Mouse (Mus musculus) telencephalon, adult 2 months (tissue): ENCODE data around the gene Tada1.

Source experiments
- DNase-seq: peaks from one replicate; pipeline ENCODE4 v3.0.0-alpha.2; 2011; ENCODE audit warnings: low read depth, low spot score

Gene Tada1

GRCm38 (mm10) chr1:166384614-166385013, 5.7 kb downstream of the Tada1 start:
- DNase-seq, result no peak

DNA sequence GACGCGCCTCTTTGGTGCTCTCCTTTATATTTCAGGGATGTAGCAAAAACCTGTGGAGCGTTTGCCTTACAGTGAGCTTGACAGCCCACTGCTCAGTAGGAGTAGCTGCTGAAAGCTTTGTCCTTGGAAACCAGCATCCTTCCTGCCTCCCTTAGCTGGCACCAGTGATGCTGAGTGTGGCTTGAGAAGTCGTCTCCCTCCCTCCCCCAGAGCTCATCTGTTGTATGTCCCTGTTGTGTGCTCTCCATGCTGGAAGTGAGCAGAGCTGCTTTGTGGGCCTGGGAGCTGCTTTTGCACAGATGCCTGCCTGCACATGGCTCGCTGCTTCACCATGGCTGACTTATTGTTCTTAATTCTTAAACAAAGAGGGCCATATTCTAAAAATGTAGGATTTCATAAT, 6.5 kb downstream of the Tada1 start:
- peak; percentile 55 for DNase-seq

DNA sequence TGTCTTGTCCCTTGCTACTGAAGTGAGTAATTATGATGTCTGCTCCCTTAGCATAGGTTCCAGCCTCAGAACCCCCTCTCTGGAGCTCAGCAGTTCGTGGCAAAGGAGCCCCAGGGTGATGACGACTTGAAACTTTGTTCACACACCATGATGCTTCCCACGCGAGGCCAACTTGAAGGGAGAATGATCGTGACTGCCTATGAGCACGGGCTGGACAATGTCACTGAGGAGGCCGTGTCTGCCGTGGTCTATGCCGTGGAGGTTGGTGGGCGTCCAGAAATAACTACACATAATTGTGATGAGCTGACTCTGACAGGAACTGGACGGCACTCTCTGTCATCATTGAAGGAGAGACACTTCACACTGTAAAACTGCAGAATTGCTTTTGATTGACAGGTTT, 9.6 kb downstream of the Tada1 start:
- no peak for DNase-seq

DNA sequence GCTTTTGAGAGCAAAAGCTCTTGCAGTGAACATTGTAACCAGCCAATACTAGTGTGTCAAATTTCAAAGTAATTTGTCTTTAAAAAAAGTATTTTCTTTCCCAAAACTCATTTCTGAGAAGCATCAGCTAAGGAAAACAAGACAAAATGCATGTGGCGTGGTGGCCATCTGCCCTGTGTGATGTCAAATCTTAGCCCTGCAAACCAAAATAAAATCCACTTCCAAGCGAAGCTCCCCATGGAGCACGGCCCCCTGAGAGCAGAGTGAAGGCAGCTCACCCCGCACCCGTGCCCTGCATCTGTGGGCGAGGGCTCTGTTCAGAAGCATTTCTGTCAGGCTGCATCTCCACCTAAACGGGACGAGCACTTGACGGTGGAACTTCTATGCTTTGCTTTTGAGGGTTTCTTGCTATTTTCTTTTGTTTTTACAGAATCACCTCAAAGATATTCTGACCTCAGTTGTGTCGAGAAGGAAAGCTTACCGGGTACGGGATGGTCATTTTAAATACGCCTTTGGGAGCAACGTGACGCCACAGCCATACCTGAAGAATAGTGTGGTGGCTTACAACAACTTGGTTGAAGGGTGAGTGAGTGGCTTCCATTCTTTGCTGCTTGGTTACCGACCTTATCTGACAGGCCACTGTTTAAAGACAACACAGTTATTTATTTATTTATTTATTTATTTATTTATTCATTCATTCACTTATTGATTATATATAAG, 10.7 kb downstream of the Tada1 start:
- no peak for DNase-seq

DNA sequence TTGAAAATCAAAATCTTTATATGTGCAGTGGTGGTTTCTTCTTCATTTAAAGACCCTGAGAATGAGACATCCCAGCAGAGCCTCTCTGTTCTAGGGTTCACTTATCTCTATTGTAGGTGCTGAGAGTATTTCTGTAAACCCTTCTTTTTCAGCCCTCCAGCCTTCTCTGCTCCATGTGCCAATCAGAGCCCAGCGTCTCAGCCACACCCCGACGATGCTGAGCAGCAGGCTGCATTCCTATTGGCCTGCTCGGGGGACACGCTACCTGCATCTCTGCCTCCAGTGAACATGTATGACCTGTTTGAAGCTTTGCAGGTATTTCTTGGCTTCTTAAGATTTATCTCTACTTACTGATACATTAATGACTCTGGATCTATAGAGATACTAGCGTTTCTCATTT, 12.8 kb downstream of the Tada1 start:
- no peak for DNase-seq

GRCm38 (mm10) chr1:166394770-166395169, 15.9 kb downstream of the Tada1 start:
- DNase-seq, result no peak

- DNase-seq, result no peak
These were observed 16.8 kb downstream of the Tada1 start for GRCm38 (mm10) chr1:166395661-166396060.

DNA sequence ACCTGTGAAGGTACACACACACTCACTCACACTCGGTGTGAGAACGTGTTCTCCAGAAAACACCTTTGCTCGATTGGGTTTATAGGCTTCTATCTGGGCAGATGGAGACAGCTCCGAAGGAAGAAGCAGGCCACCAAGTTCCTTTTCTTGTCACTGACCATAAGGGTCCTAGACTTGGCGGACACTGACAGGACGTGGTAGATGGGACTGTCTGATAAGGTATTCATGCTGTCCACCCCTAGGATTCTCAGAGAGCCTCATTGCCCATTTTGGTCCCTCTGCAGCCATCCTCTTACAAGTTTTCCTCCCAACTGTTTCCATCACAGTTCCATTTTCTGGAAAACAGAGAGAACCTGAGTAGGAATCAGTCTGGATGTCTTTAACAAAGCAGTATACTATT, 17.5 kb downstream of the Tada1 start:
- DNase-seq, result no peak

GRCm38 (mm10) chr1:166401455-166401854, 22.6 kb downstream of the Tada1 start:
- no peak for DNase-seq

DNA sequence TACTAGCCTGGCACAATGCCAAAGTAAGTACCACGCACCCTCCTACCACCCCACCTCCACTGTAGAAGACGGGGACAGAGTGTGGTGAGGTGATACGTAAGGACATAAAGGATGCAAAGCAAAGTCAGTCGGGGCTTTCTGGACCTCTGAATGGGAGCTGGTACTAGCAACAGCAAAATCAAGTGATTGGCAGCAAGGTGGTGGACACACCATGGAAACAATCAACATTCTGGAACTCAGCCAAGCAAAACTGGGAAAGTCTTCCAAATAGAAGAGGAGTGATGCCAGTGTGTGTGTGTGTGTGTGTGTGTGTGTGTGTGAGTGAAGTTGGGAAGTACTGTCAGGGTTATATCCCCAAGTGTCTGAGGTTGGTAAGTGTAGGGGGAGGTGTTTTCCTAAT, 23.1 kb downstream of the Tada1 start:
- no peak for DNase-seq

- no peak for DNase-seq
These were observed 24.9 kb downstream of the Tada1 start for GRCm38 (mm10) chr1:166403846-166404245.

DNA sequence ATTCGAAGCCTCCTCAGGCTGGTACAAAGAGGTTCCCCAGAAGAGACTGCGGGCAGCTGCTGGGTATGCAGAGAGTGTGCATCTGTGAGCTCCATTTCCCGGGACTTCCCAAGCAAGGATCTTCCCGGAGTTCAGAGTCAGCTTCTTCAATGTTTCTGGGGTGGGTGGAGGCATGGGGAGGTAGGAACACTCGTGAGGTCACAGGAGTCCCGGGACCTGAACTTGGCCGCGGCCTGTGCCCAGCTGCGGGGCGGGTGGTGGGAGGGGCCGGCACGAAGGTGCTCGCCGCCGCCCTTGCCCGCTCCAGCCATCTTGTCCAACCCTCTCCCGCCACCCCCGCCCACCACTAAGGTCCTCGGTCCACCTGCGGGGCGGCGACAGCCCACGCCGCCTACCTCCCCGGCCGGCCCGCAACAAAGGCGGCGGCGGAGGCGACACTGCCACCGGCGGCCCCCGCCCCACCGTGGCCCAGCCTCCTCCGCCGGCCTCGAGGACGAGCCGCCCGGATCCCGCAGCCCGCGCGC, 30.3 kb downstream of the Tada1 start:
- no peak for DNase-seq

GRCm38 (mm10) chr1:166409701-166410220, 30.9 kb downstream of the Tada1 start, which contains the start of gene Pogk:
TSS of gene Pogk (minus strand) at chr1:166409863.
- DNase-seq, result peak; percentile 69

GRCm38 (mm10) chr1:166411541-166411940, 32.6 kb downstream of the Tada1 start:
- DNase-seq, result no peak

DNA sequence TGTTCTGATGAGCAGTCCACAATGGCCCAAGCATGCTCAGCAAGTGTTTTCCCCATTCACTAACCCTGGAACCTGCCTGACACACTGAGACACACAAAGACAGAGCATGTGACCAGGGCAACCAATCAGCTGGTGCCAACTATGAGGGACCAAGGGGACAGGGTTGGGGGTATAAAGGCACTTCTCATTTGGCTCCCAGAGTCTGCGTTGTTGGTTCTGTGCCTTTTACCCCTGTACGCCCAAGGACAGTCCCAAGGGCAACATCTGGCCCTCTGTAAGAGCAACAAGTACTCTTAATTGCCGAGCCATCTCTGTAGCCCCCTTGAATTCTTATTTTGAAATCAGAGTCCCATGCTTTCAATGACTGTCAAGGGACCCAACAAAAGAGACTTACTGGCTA, 33.4 kb downstream of the Tada1 start:
- DNase-seq, result no peak

GRCm38 (mm10) chr1:166429053-166429452, 50.2 kb downstream of the Tada1 start:
- peak; percentile 61 for DNase-seq

DNA sequence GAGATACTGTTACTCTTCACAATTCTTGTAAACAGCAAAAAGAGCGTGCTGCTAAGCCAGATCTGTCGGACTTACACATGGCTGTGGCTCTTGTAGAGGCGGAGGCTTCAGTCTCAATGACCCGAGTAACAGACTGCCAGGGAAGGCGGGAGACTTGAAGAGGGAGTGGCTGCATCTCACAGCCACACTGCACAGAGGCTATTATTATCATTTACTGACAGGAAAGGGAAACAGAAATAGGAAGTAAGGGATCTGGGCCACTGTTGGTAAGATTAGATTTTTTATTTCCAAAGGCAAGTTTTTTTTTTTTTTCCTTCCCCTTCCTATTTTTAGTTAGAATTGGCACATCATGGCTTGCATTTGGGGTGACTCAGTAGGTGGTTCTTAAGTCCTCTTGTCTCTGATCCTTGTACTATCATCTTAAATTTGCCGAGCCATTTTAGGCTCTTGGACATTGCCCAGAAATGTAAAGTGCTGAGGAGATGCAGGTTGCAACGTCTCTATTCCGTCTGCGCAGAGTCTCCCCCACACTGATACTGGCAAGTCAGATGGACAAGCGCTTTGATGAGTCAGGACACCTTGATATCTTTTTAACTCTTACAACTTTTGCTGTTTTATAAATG, 51.0 kb downstream of the Tada1 start:
- peak; percentile 62 for DNase-seq

- DNase-seq, result no peak
These were observed 60.5 kb downstream of the Tada1 start for GRCm38 (mm10) chr1:166439426-166439825.

GRCm38 (mm10) chr1:166441992-166442391, 63.1 kb downstream of the Tada1 start:
- no peak for DNase-seq
